Mouse (Mus musculus) neural tube, embryonic 14.5 days (tissue): ENCODE measurements around the gene Dusp7. TPM values are rescaled to one million over a fixed set of nuclear protein-coding genes. Genes with fewer than 3 reads are reported as not detected.

Experiments
- ATAC-seq: fragments of 200-750 bp; cut with Nextera tagmentation; 2 replicates; pipeline ENCODE4 v1.8.0; 2017; ENCODE audit warnings: low read depth, mild to moderate bottlenecking, moderate TSS enrichment, moderate library complexity
- H3K27ac ChIP-seq: fragments of 300-500 bp; sonication (generic); 2 replicates; pipeline ENCODE4 v1.5.1; 2014; ENCODE audit warnings: low read depth, mild to moderate bottlenecking, control low read depth, low read length, moderate library complexity, mixed read lengths
- H3K27me3 ChIP-seq: fragments of 300-500 bp; sonication (generic); 2 replicates; pipeline ENCODE4 v1.6.1; 2014; ENCODE audit warnings: low read length; ENCODE audit not compliant: control insufficient read depth, insufficient read depth
- H3K36me3 ChIP-seq: fragments of 300-500 bp; sonication (generic); 2 replicates; pipeline ENCODE4 v1.6.1; 2014; ENCODE audit warnings: low read length, mixed read lengths; ENCODE audit not compliant: control insufficient read depth, insufficient read depth
- H3K4me1 ChIP-seq: fragments of 300-500 bp; sonication (generic); 2 replicates; pipeline ENCODE4 v1.6.1; 2014; ENCODE audit warnings: low read length; ENCODE audit not compliant: control insufficient read depth, insufficient read depth
- H3K4me2 ChIP-seq: fragments of 300-500 bp; sonication (generic); 2 replicates; pipeline ENCODE4 v1.6.1; 2014; ENCODE audit warnings: mild to moderate bottlenecking, low read depth, low read length, control low read depth
- H3K4me3 ChIP-seq: fragments of 300-500 bp; sonication (generic); 2 replicates; pipeline ENCODE4 v1.5.1; 2014; ENCODE audit warnings: low read depth, low read length, control low read depth, mixed read lengths
- H3K9ac ChIP-seq: fragments of 300-500 bp; sonication (generic); replicated peaks from 2 replicates; pipeline ENCODE4 v1.6.1; 2014; ENCODE audit warnings: low read depth, mild to moderate bottlenecking, control low read depth, low read length, mixed read lengths
- H3K9me3 ChIP-seq: fragments of 300-500 bp; sonication (generic); 2 replicates; pipeline ENCODE4 v1.6.1; 2016; ENCODE audit warnings: low read length; ENCODE audit not compliant: control insufficient read depth
- WGBS: fragments of 180-500 bp; shearing (Covaris S2); extraction: QIAGEN DNeasy Blood & Tissue Kit; methylation state at CpG from one replicate; pipeline ENCODE4 v1.1.7; 2014; 5-methylcytosine and 5-hydroxymethylcytosine counted together
- polyA plus RNA-seq: library from polyadenylated mRNA; unstranded; fragments of >200 nt; fragmentation: Nextera tagmentation; extraction: Ambion mirVana; gene quantifications from 2 replicates; pipeline ENCODE4 v1.2.1, GENCODE M21; 2014

The Dusp7 gene
- 18.7 and 19.3 TPM in 2 replicates for polyA plus RNA-seq

DNA sequence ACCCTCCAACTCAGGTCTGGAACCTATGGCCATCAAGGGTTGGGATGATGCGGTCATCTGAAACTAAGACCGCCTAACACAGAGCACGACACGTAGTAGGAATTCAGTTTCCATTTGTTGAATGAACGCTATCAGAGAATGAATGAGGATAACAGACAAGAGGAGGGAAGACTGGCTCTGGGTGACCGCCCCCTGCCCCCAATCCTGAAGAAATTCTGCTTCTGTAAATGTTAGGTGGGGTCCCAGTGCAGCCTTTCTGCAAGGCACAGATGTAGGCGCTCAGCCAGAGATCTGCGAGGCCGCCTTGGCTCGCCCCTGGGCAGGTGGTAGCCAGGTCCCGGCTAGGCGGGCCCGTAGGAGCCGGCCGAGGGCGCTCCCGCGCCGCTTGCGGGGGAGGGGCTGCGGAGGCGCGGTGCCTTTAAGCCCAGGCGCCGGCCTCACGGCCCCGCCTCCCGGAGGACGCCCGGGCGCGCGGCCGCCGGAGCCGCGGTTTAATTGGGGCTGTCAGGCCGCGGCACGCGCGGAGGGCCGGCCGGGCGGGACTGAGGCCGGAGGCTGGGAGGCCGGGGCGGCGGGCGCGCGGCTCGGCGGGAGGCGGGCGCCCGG lies at the start of gene Dusp7:
TSS of gene Dusp7 (plus strand) at position 521 of the 606 bp plus-strand sequence.
- Histone ChIP-seq H3K9ac (peak within 1 kb of the TSS; percentile 93), H3K9me3 (no peaks in the 10 kb centered on the region), H3K36me3 (peaks cover 4% of the 10 kb centered on the region; the same call in 1 of the 2 replicates), H3K4me2 (peak within 1 kb of the TSS; percentile 94), H3K4me1 (peaks cover 33% of the 10 kb centered on the region), H3K27ac (peak within 1 kb of the TSS; percentile 96), H3K4me3 (peak within 1 kb of the TSS; percentile 86), H3K27me3 (no peaks in the 10 kb centered on the region)
- ATAC-seq, result peak; percentile 85
- under 1% methylated on average over 56 of the region's 57 CpGs for WGBS

DNA sequence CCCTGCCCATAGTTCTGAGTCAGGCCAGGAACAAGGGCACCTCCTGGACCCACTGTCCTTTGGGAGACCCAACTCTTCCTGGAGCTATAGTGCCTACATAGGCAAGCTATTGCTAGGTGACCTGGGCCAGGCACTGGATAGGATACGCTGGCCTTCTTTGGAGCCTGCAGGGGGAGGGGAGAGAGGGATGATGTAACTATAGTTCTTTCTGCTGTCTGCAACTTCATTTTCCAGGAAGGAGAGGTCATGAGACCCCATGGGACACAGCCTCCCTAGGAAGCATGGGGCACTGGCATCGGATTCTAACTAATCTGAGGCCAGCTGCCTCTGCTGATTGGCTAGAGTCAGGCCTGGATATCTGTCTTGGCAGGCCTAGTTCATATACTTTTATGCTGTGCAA lies 49.3 kb upstream of the Dusp7 start:
- Histone ChIP-seq H3K9ac (no peak overlapping the region), H3K27ac (no peak overlapping the region)

DNA sequence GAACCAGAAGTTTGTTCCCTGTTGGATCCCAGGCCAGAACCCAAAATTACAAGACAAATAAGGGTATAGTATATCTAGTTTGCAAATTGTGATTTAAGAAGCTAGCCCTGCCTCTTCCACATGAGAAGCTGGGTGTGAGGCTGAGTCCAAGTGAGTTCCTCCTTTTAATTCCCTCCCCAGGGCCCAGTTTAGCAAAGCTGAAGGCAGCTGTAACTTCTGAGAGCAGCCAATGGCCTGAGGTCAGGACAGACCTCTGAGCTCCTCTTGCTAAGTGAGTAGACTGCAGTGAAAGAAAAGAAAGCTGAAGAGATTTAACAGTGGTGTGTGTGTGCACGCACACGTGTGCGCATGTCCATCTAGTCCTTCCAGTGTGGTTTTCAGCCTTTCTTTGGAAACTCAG lies 45.9 kb upstream of the Dusp7 start:
- no peaks in the 10 kb centered on the region for H3K36me3 ChIP-seq
- no peak overlapping the region for H3K4me2 ChIP-seq
- H3K27me3 ChIP-seq, result no peaks in the 10 kb centered on the region
- no peaks in the 10 kb centered on the region for H3K4me1 ChIP-seq
- H3K9me3 ChIP-seq, result no peaks in the 10 kb centered on the region
- no peak for ATAC-seq
- H3K9ac ChIP-seq, result no peak overlapping the region
- WGBS, result 96% methylated on average over 3 of the region's 3 CpGs
- no peak overlapping the region for H3K4me3 ChIP-seq
- no peak overlapping the region for H3K27ac ChIP-seq

More for the DNA sequence above, 49.3 kb upstream of the Dusp7 start:
- no peak overlapping the region for H3K4me2 ChIP-seq
- no peak for ATAC-seq
- H3K36me3 ChIP-seq, result no peaks in the 10 kb centered on the region
- H3K4me3 ChIP-seq, result no peak overlapping the region
- H3K27me3 ChIP-seq, result no peaks in the 10 kb centered on the region
- no peaks in the 10 kb centered on the region for H3K4me1 ChIP-seq
- WGBS, result 67% methylated on average over 2 of the region's 2 CpGs
- H3K9me3 ChIP-seq, result no peaks in the 10 kb centered on the region

DNA sequence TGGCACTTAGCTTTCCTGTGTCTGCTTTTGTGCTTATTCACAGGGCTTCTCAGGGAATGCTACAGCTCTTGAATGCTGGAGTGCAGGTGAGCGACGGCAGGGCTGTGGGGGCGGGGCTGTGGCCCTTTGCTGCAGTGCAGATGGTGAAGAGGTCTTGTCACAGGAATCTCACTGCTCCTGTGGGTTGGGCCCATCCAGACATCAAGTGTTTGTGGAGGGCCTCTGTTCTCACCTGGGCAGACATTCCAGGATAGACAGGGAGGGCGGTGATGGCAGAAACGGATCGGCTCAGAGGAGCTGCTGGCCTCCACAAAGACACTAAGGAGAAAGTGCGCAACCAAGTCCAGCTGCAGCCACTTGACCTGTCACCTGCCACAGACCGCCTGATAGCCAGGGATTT lies 42.2 kb upstream of the Dusp7 start:
- no peak overlapping the region for H3K4me3 ChIP-seq

DNA sequence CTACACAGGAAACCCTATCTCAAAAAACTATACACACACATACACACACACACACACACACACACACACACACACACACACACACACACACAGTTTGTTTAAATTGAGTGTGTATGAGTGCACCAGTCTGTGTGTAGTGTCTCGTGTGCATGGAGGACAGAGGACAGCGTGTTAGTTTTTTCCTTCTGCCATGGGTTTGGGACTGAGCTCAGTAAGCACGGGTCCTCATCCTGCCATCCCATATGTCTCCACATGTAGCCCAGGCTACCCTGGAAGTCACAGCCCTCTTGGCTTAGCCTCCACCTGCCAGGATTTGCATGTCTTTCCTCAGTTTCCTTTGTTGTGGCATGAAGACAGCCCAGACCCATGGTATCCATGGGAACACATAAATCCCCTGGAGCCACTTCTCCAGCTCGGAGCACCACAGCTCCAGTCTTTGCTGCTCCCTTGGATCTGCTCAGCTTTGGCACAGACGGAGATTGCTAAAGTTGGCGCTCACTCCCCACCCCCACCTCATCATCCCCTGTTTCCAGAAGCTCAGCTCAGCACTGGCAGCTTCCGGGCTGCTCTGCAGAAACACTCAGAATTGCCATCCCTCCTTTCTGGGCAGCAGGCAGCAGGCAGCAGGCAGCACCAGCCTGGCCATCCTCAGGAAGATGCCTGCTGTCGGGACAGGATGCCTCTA lies 41.2 kb upstream of the Dusp7 start:
- Histone ChIP-seq H3K36me3 (no peaks in the 10 kb centered on the region), H3K4me2 (no peak overlapping the region), H3K27me3 (no peaks in the 10 kb centered on the region), H3K4me1 (no peaks in the 10 kb centered on the region), H3K9ac (no peak overlapping the region), H3K27ac (no peak overlapping the region), H3K9me3 (no peaks in the 10 kb centered on the region), H3K4me3 (no peak overlapping the region)
- no peak for ATAC-seq
- 80% methylated on average over 8 of the region's 8 CpGs for WGBS

More for the DNA sequence above, 42.2 kb upstream of the Dusp7 start:
- no peak overlapping the region for H3K4me2 ChIP-seq
- H3K36me3 ChIP-seq, result no peaks in the 10 kb centered on the region
- no peak overlapping the region for H3K9ac ChIP-seq
- ATAC-seq, result no peak
- H3K27me3 ChIP-seq, result no peaks in the 10 kb centered on the region
- H3K27ac ChIP-seq, result no peak overlapping the region
- H3K4me1 ChIP-seq, result no peaks in the 10 kb centered on the region
- WGBS, result 75% methylated on average over 8 of the region's 8 CpGs
- H3K9me3 ChIP-seq, result no peaks in the 10 kb centered on the region

DNA sequence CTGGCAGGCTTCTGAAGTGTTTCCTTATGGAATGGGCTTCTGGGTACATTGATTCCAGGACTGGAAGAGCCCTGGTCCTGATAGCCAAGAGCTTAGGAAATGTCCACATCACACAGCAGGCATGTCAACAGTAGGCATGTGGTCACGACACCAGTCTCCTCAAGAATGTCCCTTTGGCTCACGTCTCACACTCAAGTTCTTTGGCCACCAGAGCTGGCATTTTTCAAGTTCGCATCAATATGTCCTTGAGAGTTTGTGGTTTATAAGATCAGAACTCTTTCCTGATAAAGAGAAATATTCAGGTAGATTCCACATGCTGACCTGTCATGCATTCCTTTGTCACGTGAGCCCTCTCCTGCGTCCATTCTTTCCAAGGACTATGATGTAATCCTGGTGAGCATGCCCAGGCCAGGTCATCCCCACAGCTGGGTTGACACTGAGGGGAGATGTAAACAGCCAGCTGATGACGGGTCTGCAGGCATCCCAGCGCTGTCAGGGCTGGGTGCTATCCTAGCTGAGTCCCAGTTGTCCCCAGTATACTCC lies 40.3 kb upstream of the Dusp7 start:
- Histone ChIP-seq H3K27me3 (no peaks in the 10 kb centered on the region), H3K4me2 (no peak overlapping the region), H3K9me3 (no peaks in the 10 kb centered on the region), H3K27ac (no peak overlapping the region), H3K9ac (no peak overlapping the region), H3K4me1 (no peaks in the 10 kb centered on the region), H3K36me3 (no peaks in the 10 kb centered on the region), H3K4me3 (no peak overlapping the region)
- ATAC-seq, result no peak
- 87% methylated on average over 7 of the region's 7 CpGs for WGBS

DNA sequence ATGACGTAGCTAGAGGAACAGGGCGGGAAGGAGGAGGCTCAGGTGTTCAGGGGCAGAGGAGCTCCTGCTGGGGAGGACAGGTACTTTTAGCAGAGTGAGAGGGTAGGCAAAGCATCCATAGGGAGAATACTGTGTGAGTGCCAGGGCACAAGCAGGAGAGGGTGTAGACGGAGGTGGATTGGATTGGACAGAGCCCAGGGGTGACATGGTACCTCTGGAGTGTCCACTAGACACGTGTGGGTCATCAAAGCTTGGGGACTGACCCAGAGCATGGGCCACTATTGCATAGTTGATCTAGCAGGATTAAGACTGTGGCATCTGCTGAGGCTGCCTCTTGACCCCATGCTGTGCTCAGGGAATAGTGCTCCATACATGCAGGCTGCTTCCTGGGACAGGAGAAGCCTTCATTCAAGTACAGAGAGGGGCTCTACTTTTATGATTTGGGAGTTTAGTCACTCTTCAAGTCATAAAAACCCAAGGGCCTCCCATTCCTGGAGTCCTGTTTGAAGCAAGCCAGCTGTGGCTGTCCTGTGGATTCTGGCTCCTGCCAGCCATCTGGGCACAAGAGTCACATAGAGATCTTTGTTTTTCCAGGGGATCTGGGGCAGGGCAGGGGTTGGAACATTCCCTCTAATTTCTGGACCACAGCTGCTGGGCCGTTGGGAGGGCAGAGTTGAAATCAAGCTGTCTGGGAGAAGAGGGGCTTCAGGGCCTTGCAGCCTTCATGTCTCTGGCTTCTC lies 39.5 kb upstream of the Dusp7 start:
- Histone ChIP-seq H3K4me2 (no peak overlapping the region), H3K27me3 (no peaks in the 10 kb centered on the region), H3K4me3 (no peak overlapping the region), H3K27ac (no peak overlapping the region), H3K36me3 (no peaks in the 10 kb centered on the region), H3K9ac (no peak overlapping the region), H3K9me3 (no peaks in the 10 kb centered on the region), H3K4me1 (no peaks in the 10 kb centered on the region)
- WGBS, result 74% methylated on average over 5 of the region's 5 CpGs
- ATAC-seq, result no peak

DNA sequence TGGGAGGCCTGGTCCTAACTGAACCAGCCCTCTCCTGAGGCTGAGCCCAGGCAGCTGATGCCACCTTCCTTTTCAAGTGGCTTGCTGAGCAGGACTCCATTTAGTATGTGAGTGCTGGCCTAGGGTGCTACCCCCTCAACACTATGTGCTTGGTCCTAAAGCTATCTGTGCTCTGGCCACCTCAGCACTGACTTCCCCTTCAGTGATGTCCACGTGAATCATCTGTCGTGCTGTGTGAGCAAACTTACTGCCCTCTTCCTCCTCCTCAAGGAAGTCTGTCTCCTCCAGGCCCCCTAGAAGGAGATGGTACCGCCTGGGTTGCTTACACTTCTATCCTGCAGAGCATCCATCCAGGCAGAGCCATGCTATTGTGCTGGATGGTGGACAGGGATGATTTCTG lies 35.7 kb upstream of the Dusp7 start:
- Histone ChIP-seq H3K4me3 (no peak overlapping the region), H3K27ac (no peak overlapping the region), H3K4me2 (no peak overlapping the region), H3K27me3 (no peaks in the 10 kb centered on the region), H3K36me3 (no peaks in the 10 kb centered on the region), H3K4me1 (no peaks in the 10 kb centered on the region), H3K9ac (no peak overlapping the region), H3K9me3 (no peaks in the 10 kb centered on the region)
- WGBS, result 75% methylated on average over 3 of the region's 3 CpGs
- no peak for ATAC-seq

DNA sequence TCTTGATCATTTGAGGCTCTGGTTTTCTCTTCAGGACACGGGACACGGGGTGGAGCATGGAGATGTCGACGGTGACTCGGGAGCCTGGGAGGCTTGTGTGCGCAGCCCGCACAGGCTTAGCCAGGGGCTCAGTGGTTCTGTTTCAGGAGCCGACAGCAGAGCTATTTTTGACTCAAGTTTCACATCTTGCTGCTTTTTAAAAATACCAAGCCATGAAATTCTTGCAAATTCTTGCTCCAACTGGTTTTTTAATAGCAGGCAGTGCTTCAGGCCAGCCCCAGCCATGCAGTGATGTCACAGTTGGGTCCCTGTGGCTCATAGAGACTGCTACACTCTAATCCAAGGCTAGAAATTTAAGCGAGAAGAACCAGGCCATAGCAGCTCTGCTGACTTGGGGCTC lies 30.8 kb upstream of the Dusp7 start:
- no peaks in the 10 kb centered on the region for H3K36me3 ChIP-seq
- peaks cover 12% of the 10 kb centered on the region; the same call in 1 of the 2 replicates for H3K4me1 ChIP-seq
- no peak for ATAC-seq
- H3K27me3 ChIP-seq, result no peaks in the 10 kb centered on the region
- no peak overlapping the region for H3K4me2 ChIP-seq
- no peak overlapping the region for H3K9ac ChIP-seq
- 87% methylated on average over 9 of the region's 9 CpGs for WGBS
- no peak overlapping the region for H3K27ac ChIP-seq
- H3K9me3 ChIP-seq, result no peaks in the 10 kb centered on the region
- no peak overlapping the region for H3K4me3 ChIP-seq
